Mouse (Mus musculus): ENCODE data around the gene Nlrp14. TPM values are rescaled to one million over a fixed set of nuclear protein-coding genes. Genes with fewer than 3 reads are reported as not detected.

Nlrp14 gene
- total and polyA plus RNA-seq, 3 experiments, result not detected

DNA sequence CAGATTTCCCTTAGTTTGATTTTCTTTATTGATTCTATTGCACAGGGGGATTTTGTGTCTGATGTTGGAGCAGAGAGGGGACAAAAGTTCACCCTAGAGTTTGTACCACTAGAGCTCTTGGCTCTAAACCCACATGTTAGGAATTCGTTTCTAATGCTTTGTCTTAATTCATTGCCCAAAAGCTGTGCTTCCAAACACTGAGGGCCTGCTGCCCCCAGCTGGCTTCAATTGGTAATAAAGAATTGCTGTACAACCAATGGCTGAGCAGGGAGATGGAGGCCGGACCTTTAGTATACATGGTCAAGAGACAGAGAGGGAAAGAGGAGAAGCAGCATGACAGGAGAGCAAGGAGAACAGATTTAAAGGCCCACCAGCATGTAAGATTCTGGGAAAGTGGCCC, 13.6 kb downstream of the Nlrp14 start:
- no peak overlapping the region for H3K27ac ChIP-seq (ENCODE audit: control insufficient read depth, low read depth, low read length)
- DNase-seq (ENCODE audit: low read depth, low spot score), result no peak
- H3K79me2 ChIP-seq (ENCODE audit: control insufficient read depth, insufficient read depth, low read length, poor library complexity), result no peaks in the 10 kb centered on the region
- no peaks in the 10 kb centered on the region for H3K9me3 ChIP-seq (replicated peaks; ENCODE audit: insufficient read depth, low read length)
- no peak overlapping the region for H3K4me3 ChIP-seq (ENCODE audit: control insufficient read depth in 1 of 2, insufficient read depth in 1 of 2, low read depth in 2 of 2, low read length in 2 of 2)
- H3K9ac ChIP-seq (ENCODE audit: control insufficient read depth, low read depth, low read length, poor library complexity, severe bottlenecking), result no peak overlapping the region
- H3K36me3 ChIP-seq (ENCODE audit: control insufficient read depth in 1 of 2, insufficient read depth in 2 of 2, low read length in 2 of 2), result no peaks in the 10 kb centered on the region
- H3K4me1 ChIP-seq (ENCODE audit: control insufficient read depth in 1 of 2, insufficient read depth in 2 of 2, low read length in 2 of 2), result no peaks in the 10 kb centered on the region
- no peaks in the 10 kb centered on the region for H3K27me3 ChIP-seq (ENCODE audit: control insufficient read depth in 1 of 2, insufficient read depth in 2 of 2, low read length in 2 of 2)
- TF ChIP-seq TBP (IDR thresholded peaks at IDR 0.05; ENCODE audit: low read depth, low read length) (no peak), ZNF384 (IDR thresholded peaks at IDR 0.05; ENCODE audit: low read depth, low read length) (no peak), ZKSCAN1 (IDR thresholded peaks at IDR 0.05; ENCODE audit: low read depth, low read length) (no peak), MAX (IDR thresholded peaks at IDR 0.05; ENCODE audit: low read length) (no peak), SMC3 (IDR thresholded peaks at IDR 0.05; ENCODE audit: low read depth, low read length) (no peak), BHLHE40 (IDR thresholded peaks at IDR 0.05; ENCODE audit: borderline replicate concordance, low read depth, low read length) (no peak), MYC (IDR thresholded peaks at IDR 0.05; ENCODE audit: low read depth, low read length) (no peak), SIN3A (IDR thresholded peaks at IDR 0.05; ENCODE audit: low read length) (no peak), POLR2AphosphoS5 (IDR thresholded peaks at IDR 0.05; ENCODE audit: borderline replicate concordance, low read depth, low read length) (no peak), UBTF (IDR thresholded peaks at IDR 0.05; ENCODE audit: borderline replicate concordance, insufficient read depth, low read depth, low read length) (no peak), JUND (IDR thresholded peaks at IDR 0.05; ENCODE audit: low read depth, low read length) (no peak), MAZ (IDR thresholded peaks at IDR 0.05; ENCODE audit: low read depth, low read length) (no peak), NRF1 (IDR thresholded peaks at IDR 0.05; ENCODE audit: insufficient read depth, low read depth, low read length, poor library complexity, severe bottlenecking) (no peak), CTCF (IDR thresholded peaks at IDR 0.05 in 2 of 3, conservative IDR thresholded peaks at IDR 0.05 in 1 of 3; ENCODE audit: control insufficient read depth in 1 of 3, insufficient read depth in 1 of 3, low read depth in 2 of 3, low read length in 3 of 3, poor library complexity in 1 of 3, severe bottlenecking in 1 of 3) (no peak), TCF12 (IDR thresholded peaks at IDR 0.05; ENCODE audit: low read depth, low read length) (no peak), USF1 (IDR thresholded peaks at IDR 0.05; ENCODE audit: low read depth, low read length) (no peak), USF2 (IDR thresholded peaks at IDR 0.05; ENCODE audit: borderline replicate concordance in 1 of 2, insufficient read depth in 1 of 2, low read depth in 1 of 2, low read length in 2 of 2) (no peak), ZC3H11A (IDR thresholded peaks at IDR 0.05; ENCODE audit: low read depth, low read length) (no peak)

DNA sequence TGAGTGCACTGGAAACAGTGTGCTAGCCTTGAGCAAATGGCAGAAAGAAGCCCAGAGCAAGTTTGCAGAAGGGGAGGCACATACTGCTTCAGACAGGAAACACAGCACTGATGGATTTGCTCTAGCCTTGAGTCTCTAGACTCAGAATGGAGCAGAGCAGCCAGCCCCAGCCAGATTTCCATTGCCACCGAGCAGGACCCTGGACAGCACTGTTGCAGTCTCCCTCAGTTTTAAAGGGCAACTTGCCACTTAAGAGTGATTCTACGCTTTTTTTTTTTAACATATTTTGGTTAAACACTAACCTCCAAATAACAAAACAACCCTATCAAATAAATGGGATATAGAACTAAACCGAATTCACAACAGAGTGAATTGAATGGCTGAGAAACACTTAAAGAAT, 35.0 kb downstream of the Nlrp14 start:
- no peaks in the 10 kb centered on the region for H3K4me1 ChIP-seq (ENCODE audit: control insufficient read depth in 1 of 2, insufficient read depth in 2 of 2, low read length in 2 of 2)
- DNase-seq (ENCODE audit: low read depth, low spot score), result no peak
- H3K9ac ChIP-seq (ENCODE audit: control insufficient read depth, low read depth, low read length, poor library complexity, severe bottlenecking), result no peak overlapping the region
- H3K9me3 ChIP-seq (replicated peaks; ENCODE audit: insufficient read depth, low read length), result no peaks in the 10 kb centered on the region
- H3K27ac ChIP-seq (ENCODE audit: control insufficient read depth, low read depth, low read length), result no peak overlapping the region
- no peak for TF ChIP-seq MAX (IDR thresholded peaks at IDR 0.05; ENCODE audit: low read length)
- no peak for TF ChIP-seq UBTF (IDR thresholded peaks at IDR 0.05; ENCODE audit: borderline replicate concordance, insufficient read depth, low read depth, low read length)
- no peak for TF ChIP-seq SMC3 (IDR thresholded peaks at IDR 0.05; ENCODE audit: low read depth, low read length)
- no peak for TF ChIP-seq NRF1 (IDR thresholded peaks at IDR 0.05; ENCODE audit: insufficient read depth, low read depth, low read length, poor library complexity, severe bottlenecking)
- no peak for TF ChIP-seq USF2 (IDR thresholded peaks at IDR 0.05; ENCODE audit: borderline replicate concordance in 1 of 2, insufficient read depth in 1 of 2, low read depth in 1 of 2, low read length in 2 of 2)
- no peak for TF ChIP-seq MXI1 (IDR thresholded peaks at IDR 0.05; ENCODE audit: low read depth, low read length)
- TF ChIP-seq CHD2 (IDR thresholded peaks at IDR 0.05; ENCODE audit: low read length), result no peak
- TF ChIP-seq E2F4 (IDR thresholded peaks at IDR 0.05; ENCODE audit: borderline replicate concordance, low read depth, low read length), result no peak
- TF ChIP-seq TCF12 (IDR thresholded peaks at IDR 0.05; ENCODE audit: low read depth, low read length), result no peak
- no peak for TF ChIP-seq MYC (IDR thresholded peaks at IDR 0.05; ENCODE audit: low read depth, low read length)
- no peak for TF ChIP-seq MAZ (IDR thresholded peaks at IDR 0.05; ENCODE audit: low read depth, low read length)
- TF ChIP-seq KAT2A (conservative IDR thresholded peaks at IDR 0.05; ENCODE audit: low read depth, low read length), result no peak
- TF ChIP-seq BHLHE40 (IDR thresholded peaks at IDR 0.05; ENCODE audit: borderline replicate concordance, low read depth, low read length), result no peak
- TF ChIP-seq RAD21 (IDR thresholded peaks at IDR 0.05; ENCODE audit: low read depth, low read length), result no peak
- TF ChIP-seq POLR2AphosphoS5 (IDR thresholded peaks at IDR 0.05; ENCODE audit: borderline replicate concordance, low read depth, low read length), result no peak
- no peak for TF ChIP-seq POLR2AphosphoS2 (IDR thresholded peaks at IDR 0.05; ENCODE audit: low read length)
- no peak for TF ChIP-seq NELFE (IDR thresholded peaks at IDR 0.05; ENCODE audit: low read depth, low read length)
- TF ChIP-seq CTCF (IDR thresholded peaks at IDR 0.05 in 2 of 3, conservative IDR thresholded peaks at IDR 0.05 in 1 of 3; ENCODE audit: control insufficient read depth in 1 of 3, insufficient read depth in 1 of 3, low read depth in 2 of 3, low read length in 3 of 3, poor library complexity in 1 of 3, severe bottlenecking in 1 of 3), result no peak
- TF ChIP-seq EP300 (IDR thresholded peaks at IDR 0.05; ENCODE audit: low read depth in 1 of 2, low read length in 2 of 2), result no peak
- no peaks in the 10 kb centered on the region for H3K79me2 ChIP-seq (ENCODE audit: control insufficient read depth, insufficient read depth, low read length, poor library complexity)
- H3K27me3 ChIP-seq (ENCODE audit: control insufficient read depth in 1 of 2, insufficient read depth in 2 of 2, low read length in 2 of 2), result no peaks in the 10 kb centered on the region
- no peak overlapping the region for H3K4me3 ChIP-seq (ENCODE audit: control insufficient read depth in 1 of 2, insufficient read depth in 1 of 2, low read depth in 2 of 2, low read length in 2 of 2)
- no peaks in the 10 kb centered on the region for H3K36me3 ChIP-seq (ENCODE audit: control insufficient read depth in 1 of 2, insufficient read depth in 2 of 2, low read length in 2 of 2)

Data from MEL (cell line).